Mouse (Mus musculus) heart, postnatal 10 days (tissue): ENCODE measurements around the gene Arhgap31. TPM values are rescaled to one million over a fixed set of nuclear protein-coding genes. Genes with fewer than 3 reads are reported as not detected.
A peak's percentile ranks its signal among the peaks of the same experiment; 100 is the strongest.
"Not testable (repeated sequence)": the region's sequence is repeated elsewhere in the genome, so short reads cannot be mapped to it uniquely, and the experiment has no call there.

Experiments
- DNase-seq, 2 experiments: peaks; one replicate each; pipeline ENCODE4 v3.0.0; 2021
- intact Hi-C: fragments of 180-260 bp; cut with DNase I; formaldehyde crosslinking; loops from one replicate; pipeline ENCODE4 v1.15.1; 2025
- total RNA-seq, 2 experiments: library from RNA; stranded (reverse); gene quantifications; 2 replicates each; pipeline ENCODE4 v1.2.3; 2021

Gene Arhgap31
- total RNA-seq, 2 experiments from 2014 or later: 58.3 to 65.7 TPM

- DNase-seq: no peak
- intact Hi-C loops: loop anchor here (10.0 kb wide), 1 partner anchor 194 kb away; no protein-coding TSS in a partner anchor
These were observed 16.1 kb upstream of the Arhgap31 start for GRCm38 (mm10) chr16:38729139-38729538.

- DNase-seq: no peak
- intact Hi-C loops: loop anchor here (10.0 kb wide), 1 partner anchor 194 kb away; no protein-coding TSS in a partner anchor
These were observed 15.6 kb upstream of the Arhgap31 start for GRCm38 (mm10) chr16:38728576-38729132.

- intact Hi-C loops: loop anchor here (10.0 kb wide), 1 partner anchor 190 kb away; no protein-coding TSS in a partner anchor
- DNase-seq: peak; percentile 48 to 55
These were observed 11.9 kb upstream of the Arhgap31 start for GRCm38 (mm10) chr16:38724974-38725373.

- DNase-seq: peak in 1 of 2 experiments; percentile 22
- intact Hi-C loops: loop anchor here (10.0 kb wide), 1 partner anchor 189 kb away; no protein-coding TSS in a partner anchor
These were observed 11.2 kb upstream of the Arhgap31 start for GRCm38 (mm10) chr16:38724256-38724655.

- no peak for DNase-seq
- intact Hi-C loops: loop anchor here (10.0 kb wide), 1 partner anchor 187 kb away; no protein-coding TSS in a partner anchor
These were observed 8.3 kb upstream of the Arhgap31 start for GRCm38 (mm10) chr16:38721377-38721776.

GRCm38 (mm10) chr16:38714259-38714526 is 1.1 kb upstream of the Arhgap31 start:
- intact Hi-C loops, DNase-seq: not testable (repeated sequence)

GRCm38 (mm10) chr16:38713404-38714258 is 557 bp upstream of the Arhgap31 start:
- DNase-seq: no peak
- intact Hi-C loops: no loop called here

GRCm38 (mm10) chr16:38712105-38712504 is 969 bp downstream of the Arhgap31 start:
- peak in 1 of 2 experiments; percentile 38 for DNase-seq
- intact Hi-C loops: no loop called here

GRCm38 (mm10) chr16:38711245-38711644 is 1.8 kb downstream of the Arhgap31 start:
- peak in 1 of 2 experiments; percentile 25 for DNase-seq
- intact Hi-C loops: no loop called here

- intact Hi-C loops: loop anchor here (10.0 kb wide), 1 partner anchor 74 kb away; no protein-coding TSS in a partner anchor
- peak in 1 of 2 experiments; percentile 40 for DNase-seq
These were observed 4.0 kb downstream of the Arhgap31 start for GRCm38 (mm10) chr16:38708962-38709520.

GRCm38 (mm10) chr16:38706782-38707181 is 6.3 kb downstream of the Arhgap31 start:
- DNase-seq: peak in 1 of 2 experiments; percentile 41
- intact Hi-C loops: loop anchor here (10.0 kb wide), 1 partner anchor 72 kb away; no protein-coding TSS in a partner anchor

- intact Hi-C loops: loop anchor here (10.0 kb wide), 1 partner anchor 71 kb away; no protein-coding TSS in a partner anchor
These were observed 7.4 kb downstream of the Arhgap31 start for GRCm38 (mm10) chr16:38705531-38706281.

GRCm38 (mm10) chr16:38703501-38703900 is 9.6 kb downstream of the Arhgap31 start:
- DNase-seq: no peak
- intact Hi-C loops: loop anchor here (10.0 kb wide), 1 partner anchor 69 kb away; no protein-coding TSS in a partner anchor

More at GRCm38 (mm10) chr16:38705531-38706281, 7.4 kb downstream of the Arhgap31 start:
- no peak for DNase-seq

GRCm38 (mm10) chr16:38702316-38702715 is 10.8 kb downstream of the Arhgap31 start:
- intact Hi-C loops: loop anchor here (10.0 kb wide), 1 partner anchor 68 kb away; no protein-coding TSS in a partner anchor
- no peak for DNase-seq

- no peak for DNase-seq
- intact Hi-C loops: loop anchor here (2.0 to 10.0 kb wide), 2 partner anchors 19 to 67 kb away; no protein-coding TSS in a partner anchor
These were observed 11.4 kb downstream of the Arhgap31 start for GRCm38 (mm10) chr16:38701492-38702185.

- intact Hi-C loops: loop anchor here (2.0 to 10.0 kb wide), 2 partner anchors 18 to 66 kb away; no protein-coding TSS in a partner anchor
- peak; percentile 54 for DNase-seq
These were observed 12.5 kb downstream of the Arhgap31 start for GRCm38 (mm10) chr16:38700392-38701162.

GRCm38 (mm10) chr16:38697611-38698010 is 15.5 kb downstream of the Arhgap31 start:
- DNase-seq: no peak
- intact Hi-C loops: no loop called here

GRCm38 (mm10) chr16:38695557-38695956 is 17.5 kb downstream of the Arhgap31 start:
- intact Hi-C loops: no loop called here
- DNase-seq: no peak
